Mouse (Mus musculus) retina, embryonic 14.5 days (tissue): Measurements from ENCODE around the gene Oxnad1.
A peak's percentile ranks its signal among the peaks of the same experiment; 100 is the strongest.
"Not testable (repeated sequence)": the region's sequence is repeated elsewhere in the genome, so short reads cannot be mapped to it uniquely, and the experiment has no call there.

Experiments used
- DNase-seq: peaks from one replicate; pipeline ENCODE4 v3.0.0-alpha.2; 2015; ENCODE audit warnings: low spot score

Oxnad1 gene

DNA sequence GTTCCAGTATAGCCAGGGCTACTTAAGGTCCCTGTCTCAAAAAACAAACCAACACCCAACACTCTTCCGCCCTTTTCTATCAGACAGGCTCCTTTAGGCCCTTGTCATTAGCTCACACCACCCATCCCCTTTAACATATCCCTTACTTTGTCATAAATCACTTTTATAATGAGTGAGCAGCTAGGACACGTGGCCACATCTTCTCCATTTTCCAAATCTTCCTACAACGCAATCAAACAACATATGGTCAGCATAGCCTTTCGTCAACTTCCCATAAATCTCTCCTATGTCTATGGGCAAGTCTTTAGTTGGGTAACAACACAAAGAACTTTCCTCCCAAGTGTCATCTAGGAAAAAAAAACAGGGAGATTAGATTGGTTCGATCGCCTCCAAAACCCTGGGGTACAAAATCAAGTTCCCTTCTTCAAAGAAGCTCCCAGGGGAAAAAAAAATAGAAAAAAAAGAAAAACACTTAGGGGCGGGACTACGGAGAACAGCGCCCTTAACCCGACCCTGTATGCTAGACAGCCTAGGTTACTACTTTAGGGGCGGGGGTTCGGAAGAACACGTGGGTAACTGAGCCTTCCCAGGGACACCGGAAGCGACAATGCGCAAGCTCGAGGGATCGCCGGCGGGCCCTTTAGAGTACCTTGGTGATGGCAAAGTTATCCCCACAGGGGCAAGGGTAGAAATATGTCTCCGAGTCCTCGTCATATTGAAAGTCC is at the start of gene Oxnad1:
Gene Oxnad1 (plus strand): TSS at position 614 of the 725 bp plus-strand sequence.
- DNase-seq: peak; percentile 86

DNA sequence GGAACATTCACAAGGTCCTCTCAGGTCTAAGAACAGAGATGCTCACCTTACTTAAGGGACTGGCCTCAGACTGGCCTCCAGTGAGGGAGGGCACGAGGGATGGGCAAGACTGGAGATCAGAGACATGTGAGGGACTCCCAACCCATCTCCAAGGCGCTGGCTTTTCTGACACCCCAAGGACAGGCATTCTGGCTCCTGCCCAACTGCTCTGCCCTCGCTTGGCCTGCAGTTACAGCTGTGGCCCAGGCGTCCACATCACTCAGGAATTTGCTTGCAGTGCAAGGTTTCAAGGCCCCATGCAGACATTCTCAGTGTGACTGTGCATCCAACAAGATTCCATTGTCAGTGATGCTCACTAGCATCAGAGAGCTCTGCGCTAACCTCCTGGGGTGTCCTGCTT is 48.7 kb upstream of the Oxnad1 start:
- no peak for DNase-seq

DNA sequence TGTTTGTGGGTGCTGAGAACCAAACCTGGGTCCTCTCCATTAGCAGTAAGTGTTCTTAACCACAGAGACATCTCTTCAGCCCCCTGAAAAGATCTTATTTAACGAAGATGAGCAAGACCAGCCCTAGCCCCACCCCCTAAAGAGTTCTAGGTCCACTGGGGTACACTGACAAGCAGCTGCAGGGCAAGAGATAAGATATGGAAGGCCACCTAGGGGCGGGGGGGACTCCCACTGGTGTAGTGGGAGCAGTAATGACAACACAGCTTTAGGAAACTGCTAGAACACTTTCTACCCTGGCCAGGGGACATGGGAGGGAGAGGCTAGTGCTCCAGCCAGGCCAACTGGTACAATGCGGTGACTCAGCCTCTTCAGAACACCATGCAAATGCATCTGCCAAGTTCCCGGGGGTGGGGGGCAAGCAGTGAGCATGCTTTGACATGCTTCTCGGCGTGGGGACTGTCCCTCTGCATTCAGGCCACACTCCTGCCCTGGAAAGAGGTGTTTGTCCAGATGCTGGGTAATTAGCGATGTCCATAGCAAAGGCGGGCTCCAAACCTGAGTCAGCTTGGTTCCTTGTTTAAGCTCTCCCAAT is 47.4 kb upstream of the Oxnad1 start:
- DNase-seq: no peak

DNA sequence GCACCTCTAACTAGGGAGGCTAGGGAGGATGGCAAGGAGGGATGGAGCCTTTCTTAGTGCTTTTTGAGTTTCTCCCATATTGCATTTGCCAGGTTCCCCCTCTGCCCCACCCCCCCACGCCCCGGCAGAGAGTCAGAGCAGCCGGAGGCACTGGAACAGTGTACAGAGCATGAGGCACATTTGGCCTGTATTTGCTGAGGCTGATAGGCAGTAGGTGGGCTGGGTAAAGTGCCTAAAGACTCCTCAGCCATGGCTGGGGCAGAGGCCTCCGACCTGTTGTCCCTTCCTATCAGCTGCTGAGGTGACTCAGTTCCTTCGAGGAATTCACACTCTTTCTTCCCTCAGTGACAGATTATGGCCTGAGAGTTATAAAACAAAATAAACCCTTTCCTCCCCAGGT is 43.1 kb upstream of the Oxnad1 start:
- no peak for DNase-seq

DNA sequence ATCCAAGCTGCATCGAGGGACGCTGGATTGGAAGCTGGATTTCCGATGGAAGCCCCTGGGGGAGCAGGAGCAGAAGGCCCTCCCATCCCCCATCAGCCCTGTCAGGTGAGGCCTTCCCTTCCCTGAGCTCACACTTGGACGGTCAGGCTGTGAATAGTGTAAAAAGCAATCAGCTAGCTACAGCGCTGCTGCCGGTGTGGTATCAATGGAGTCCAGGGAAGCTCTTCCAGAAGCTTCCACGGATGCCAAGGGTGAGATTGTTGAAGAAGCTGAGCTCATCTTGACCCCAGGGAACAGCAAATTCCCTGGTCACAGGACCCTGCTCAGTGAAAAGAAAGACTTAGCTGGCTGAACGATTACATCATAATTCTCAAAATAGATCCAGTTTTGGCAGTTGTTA is 38.8 kb upstream of the Oxnad1 start:
- no peak for DNase-seq

DNA sequence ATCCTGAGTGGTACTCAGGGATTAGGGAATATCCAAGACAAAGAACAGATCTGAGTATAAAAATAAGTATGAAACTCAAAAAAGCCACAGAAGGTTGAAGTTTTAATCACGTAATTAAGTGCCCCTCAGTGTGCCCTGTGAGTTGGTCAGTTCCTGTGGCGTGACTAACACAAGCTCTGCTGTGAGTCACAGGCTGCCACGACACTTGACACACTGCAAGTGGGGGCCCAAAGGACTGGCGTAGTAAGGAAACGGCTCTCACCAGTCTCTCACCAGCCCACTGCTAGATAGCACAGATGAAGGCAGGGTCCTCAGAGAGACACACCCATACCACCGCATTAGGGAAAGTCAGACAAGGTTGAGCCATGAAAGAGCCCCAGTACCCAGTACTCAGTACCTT is 35.0 kb upstream of the Oxnad1 start:
- DNase-seq: no peak

DNA sequence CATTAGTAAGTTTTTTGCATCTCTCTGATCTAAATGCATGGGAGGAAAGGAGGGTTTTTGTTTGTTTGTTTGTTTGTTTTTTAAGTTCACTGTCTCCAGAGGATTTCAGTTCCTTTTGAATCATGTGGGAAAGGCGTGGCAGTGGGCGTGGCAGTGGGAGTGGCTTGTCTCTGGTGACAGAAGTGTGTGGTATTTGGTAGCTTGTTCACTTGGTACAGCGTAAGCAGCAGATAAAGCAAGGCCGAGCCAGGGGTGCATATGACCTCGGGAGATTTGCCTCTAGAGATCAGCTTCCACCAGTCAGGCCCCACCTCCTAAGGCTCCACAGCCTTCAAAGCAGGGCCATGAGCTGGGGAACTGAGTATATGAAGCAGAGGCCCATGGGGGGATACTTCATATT is 31.3 kb upstream of the Oxnad1 start:
- DNase-seq: no peak

DNA sequence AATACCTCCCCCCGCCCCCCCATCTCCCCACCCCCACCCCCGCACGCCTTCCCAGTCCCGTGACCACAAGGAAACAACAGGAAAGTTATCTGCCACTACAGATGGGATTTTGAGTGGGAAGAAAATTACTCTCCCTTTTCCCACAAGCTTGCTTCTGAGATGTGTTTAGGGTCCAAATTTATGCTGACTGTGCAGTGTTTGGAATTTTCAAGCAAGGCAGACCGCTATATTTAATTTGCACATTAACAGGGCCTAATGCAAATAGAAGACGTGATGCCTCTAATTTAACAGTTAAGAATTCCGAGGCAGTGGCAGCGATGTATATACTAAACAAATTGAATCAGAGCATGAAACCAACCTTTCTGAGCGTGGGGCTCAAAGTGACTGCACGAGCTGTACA is 30.4 kb upstream of the Oxnad1 start:
- DNase-seq: no peak

DNA sequence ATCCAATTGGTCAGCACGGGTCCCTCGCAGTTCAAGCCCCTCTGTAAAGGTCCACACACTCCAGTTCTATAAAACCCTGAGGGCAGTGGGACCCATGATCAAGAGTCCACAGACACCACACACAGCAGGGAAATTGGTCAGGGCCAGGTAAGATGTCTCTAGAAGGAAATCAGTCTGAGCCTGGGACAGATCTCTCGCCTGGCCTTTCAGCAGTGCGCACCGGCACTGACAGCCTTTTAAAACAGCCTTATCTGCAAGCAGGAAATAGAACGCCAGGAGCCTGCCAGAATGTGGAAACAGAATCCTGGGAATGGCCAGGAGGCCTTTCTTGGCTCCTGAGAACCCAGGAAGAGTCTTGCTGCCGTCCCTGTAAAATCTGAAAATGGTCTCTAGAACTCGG is 29.4 kb upstream of the Oxnad1 start:
- no peak for DNase-seq

DNA sequence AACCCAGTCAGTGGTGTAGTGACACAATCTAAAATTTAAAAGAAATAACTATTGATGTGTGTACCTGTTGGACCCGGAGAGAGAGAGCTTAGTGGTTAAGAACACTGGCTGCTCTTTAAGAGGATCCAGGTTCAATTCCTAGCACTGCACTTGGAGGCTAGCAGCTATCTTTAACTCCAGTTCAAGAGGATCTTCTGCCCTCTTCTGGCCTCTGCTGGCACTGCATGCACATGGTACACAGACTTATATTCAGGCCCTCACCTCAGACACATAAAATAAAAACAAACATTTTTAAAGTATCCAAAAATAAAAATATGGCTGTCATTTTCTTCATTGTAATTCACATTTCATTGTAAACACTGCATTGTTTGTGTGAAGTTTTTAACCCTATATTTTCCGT is 28.5 kb upstream of the Oxnad1 start:
- no peak for DNase-seq

DNA sequence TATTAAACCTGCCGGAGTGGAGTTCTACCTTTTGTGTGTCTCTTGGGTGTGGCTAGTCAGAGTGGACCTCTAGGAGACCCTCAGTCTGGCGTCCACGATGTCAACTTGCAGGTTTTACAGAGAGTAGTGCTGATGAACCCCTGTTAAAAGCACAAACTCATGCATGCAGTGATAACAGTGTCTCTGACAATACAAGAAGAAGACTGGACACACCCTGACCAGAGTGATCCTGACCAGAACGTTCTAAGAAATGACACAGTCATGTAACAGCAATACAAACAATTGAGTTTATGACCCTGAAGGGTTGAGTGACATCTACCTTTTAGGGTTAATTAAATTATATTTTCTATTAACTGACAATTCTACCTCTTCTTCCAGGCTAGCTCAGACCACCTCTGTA is 27.5 kb upstream of the Oxnad1 start:
- DNase-seq: no peak

DNA sequence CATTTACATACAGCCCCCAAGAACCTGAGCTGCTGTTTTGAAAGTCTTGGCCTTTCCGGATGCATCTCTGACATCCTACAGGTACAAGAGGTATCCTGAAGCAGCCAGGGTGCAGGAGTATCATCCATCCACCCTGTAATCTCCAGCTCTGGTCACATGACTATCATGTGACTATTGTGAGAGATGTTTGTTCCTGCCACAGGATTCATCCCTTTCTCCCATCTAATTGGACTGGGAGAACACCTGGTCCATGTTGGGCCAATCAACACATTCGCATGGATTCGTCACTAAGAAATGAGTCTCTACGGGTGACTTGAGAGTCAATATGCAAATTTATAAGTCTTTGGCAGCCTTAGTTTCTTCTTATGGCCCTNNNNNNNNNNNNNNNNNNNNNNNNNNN is 23.8 kb upstream of the Oxnad1 start:
- no peak for DNase-seq

DNA sequence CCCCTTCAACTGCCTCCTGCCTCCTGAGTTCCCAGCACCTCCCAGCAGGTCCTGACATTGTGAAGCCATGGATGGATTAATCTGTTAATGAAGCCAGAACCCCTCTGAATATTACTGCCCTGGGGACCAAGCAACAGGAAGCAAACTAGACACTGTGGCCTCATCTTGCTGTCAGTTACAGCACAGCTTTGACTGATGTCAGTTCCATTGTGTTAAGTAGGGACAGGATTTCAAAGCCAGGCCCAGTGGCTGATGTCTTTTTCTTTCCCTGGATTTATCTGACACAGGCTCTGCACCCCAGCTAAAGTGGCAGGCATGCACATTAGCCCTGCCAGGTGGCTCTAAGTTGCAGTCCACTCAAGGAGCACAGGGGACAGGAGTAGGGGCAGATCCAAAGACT is 12.4 kb upstream of the Oxnad1 start:
- DNase-seq: peak; percentile 37

DNA sequence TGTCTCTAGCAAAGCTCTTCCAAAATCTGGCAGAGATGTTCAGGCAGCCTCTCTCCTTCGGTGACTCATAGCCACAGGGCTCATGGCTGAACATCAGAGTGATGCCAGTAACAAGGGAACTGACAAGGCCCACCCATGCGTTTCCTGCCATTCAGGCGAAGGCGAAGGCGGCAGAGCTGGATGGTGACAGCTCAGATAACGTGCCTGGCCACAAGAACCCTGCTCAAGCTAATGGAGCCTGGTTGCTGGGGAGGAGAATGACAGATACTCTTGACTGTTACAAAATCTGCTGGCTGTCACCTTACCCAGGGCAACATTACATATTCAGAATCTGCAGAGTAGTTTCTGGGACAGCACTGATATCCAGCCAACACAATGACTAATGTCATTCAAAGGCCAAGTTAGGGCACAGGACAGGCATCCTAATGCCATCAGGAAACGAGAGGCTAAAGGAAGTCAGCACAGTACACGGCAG is 11.9 kb upstream of the Oxnad1 start:
- DNase-seq: no peak

DNA sequence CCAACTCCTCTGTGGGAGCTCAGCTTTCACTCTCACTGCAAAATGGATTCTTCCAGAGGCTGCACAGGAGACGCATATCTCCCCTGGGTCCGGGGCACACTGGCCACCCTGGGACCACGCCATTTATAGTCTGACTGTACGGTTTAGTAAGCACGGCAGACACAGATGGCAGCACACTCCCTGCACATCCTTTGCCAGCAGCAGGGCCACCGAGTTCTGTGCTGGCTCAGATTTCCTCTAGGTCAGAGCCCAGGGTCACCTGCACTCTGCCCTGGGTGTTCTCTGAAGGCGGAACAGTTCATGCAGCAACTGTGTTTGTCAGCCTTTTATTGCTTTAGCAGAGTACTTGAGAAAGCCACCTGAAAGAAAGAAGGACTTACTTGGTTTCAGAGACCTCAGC is 11.3 kb upstream of the Oxnad1 start:
- peak; percentile 9 for DNase-seq

DNA sequence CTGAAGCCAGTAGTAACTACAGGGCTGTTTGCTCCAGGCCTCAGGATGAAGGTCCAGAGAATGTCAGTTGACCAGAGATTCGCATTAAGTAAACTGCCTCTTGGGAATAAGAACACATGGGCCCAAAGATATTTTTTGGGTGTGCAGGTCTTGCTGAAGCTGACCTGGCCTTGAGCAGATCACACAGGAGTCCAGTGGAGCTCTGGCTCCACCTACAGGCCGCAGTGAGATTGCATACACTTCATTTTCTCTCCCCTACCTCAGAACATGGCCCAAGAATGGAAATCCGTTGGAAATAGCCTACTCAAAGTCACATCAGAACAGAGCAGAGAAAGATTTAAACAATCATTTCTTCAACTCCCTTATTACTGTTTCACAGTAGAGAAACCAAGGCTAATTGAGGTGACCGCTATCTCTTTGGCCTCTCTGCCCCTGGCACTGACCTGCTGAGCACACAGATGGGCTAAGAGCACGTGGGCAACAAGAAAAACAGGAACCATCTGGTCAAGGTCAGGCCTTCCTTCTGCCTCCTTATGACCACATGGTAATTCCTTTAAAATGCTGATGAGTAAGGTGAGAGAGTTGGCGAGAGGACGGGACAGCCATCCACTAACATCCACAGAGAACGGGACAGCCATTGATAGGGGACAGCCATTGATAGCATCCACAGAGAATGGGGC is 8.1 kb upstream of the Oxnad1 start:
- DNase-seq: peak; percentile 90

DNA sequence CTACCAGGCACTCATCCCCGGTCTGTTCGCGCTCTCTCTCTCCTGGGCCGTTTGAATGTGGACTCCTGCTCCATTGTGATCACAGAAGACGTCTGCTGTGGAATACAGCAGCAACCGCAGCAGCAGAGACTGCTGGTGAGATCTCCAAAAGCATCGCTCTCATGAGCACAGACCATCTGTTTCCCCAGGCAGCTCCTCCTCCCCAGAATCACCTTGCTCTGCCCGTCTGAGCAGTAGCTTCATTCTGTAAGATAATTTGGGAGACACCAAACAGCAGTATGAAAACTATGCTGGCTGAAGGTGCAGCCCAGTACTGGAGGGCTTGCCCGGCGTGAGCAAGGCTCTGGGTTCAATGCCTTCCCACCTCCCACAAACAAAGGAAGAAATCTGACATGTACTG is 4.1 kb upstream of the Oxnad1 start:
- no peak for DNase-seq

DNA sequence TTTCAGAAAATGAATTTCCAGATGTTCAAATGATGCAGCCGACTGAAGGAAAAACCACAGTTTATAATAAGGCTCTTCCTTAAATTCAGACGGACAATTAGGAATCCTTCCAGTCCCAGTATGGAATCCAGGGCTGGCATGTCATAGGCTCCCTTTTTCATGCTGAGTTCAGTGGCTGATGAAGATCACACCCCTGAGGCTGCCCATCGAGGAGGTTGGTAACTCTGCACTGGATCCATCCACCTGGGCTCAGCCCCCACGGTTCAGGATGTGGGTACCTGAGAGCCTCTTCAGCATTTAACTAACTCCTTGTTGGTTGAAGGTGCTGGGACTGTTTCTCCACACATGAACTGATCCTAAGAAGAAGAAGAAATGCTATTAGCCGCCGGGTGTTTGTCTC is 2.3 kb upstream of the Oxnad1 start:
- DNase-seq: no peak

DNA sequence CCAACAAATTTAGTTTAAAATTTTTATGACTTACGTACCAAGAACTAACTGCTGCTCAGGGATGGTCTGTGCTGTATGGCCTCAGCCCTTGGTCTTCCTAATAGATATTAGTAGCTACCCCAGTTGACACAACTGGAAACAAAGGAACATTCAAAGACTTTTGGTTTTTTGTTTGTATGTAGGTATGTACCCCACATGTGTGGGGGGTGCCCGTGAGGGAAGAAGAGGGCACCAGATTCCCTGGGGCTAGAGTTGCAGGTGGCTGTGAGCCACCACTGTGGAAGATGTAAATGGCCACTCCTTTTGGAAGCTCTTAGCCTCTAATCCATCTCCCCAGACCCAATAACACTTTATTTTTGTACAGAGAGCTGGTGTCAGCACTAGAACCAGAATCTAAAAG is 1.7 kb upstream of the Oxnad1 start:
- no peak for DNase-seq

DNA sequence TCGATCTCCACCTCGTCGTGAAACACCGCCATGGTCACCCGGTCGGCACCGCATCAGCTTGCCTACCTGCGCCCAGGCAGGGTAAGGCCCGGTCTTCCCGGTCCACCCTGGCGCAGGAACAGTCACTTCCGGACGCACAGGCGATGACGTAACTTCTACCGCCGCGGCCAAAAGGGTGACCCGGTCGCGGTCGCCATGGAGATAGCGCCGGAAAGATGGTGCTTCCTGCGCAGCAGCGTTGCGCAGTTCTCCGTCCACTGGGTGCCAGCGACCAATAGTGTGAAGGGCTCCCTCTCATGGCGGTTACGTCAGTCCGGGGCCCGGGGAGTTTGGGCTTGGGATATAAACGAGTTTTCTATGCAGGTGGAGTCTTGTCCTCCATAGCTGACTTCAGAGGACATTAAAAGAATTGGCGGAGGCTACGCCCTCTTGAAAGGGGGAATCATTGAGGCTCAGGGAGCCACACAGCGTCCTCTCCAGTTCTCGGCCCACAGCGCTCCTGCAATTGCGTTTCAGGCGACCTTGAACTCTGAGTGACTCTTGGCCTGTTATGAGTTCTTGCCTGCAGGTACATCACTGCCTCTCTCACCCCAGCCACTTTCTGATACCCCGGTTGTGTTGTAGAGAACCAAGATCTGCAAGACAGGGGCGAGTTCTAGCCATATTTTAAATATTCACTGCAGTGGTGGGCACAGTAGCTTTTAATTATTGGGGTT is 470 bp downstream of the Oxnad1 start, which contains the start of gene Dph3:
Gene Dph3 (minus strand): TSS at position 244 of the 716 bp plus-strand sequence.
- peak; percentile 98 for DNase-seq

DNA sequence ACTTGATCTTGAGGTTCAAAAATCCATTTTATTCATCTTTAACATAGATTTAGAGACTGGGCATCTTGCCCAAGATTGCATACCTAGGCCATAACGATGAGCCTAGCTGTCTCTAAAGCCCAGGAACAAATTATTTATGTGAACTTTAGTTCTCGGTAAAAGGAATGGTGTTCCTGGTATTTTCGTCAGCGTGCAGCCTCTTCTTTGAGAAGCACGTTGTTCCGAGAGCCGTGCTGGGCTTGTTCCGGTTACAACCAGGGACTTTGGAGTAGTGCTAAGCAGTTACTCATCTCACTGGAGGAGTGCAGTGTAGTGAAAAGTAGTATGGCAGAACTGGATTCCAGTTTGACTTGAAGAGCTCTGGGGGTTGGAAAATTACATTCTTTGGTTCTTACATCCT is 1.1 kb downstream of the Oxnad1 start:
- DNase-seq: peak; percentile 7

DNA sequence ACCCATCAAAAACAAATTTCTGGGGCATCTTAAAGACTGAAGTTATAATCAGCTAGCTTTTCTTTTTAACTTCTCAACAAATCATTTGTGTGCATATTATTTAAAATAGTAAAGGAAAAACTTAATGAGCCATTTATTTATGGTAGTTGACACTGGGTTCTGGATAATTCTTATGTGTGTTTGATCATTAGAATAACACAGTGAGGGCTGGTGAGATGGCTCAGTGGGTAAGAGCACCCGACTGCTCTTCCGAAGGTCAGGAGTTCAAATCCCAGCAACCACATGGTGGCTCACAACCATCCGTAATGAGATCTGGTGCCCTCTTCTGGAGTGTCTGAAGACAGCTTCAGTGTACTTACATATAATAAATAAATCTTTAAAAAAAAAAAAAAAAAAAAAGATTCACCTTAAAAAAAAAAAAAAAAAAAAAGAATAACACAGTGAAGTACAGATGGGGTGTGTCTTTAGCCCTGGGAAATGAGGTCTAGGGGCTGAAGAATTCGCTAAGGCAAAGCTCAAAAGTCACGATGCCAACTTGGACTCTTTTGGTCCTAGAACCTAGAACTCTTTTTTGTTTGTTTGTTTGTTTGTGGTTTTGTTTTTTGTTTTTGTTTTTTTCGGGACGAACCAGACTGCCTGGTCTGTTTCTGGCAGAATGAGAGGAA is 2.5 kb downstream of the Oxnad1 start:
- DNase-seq: not testable (repeated sequence)
